Mouse (Mus musculus): ENCODE results near the gene Carmil1.

- TF ChIP-seq CTCF (IDR thresholded peaks at IDR 0.05; ENCODE audit: low read depth, low read length) (no peak), POLR2A (IDR thresholded peaks at IDR 0.05; ENCODE audit: extremely low read depth, insufficient read depth, low read length) (no peak)
Measured at GRCm38 (mm10) chr13:24146541-24146940, 134.1 kb downstream of the Carmil1 start.

Measured in liver, adult 2 months (tissue).